Mouse (Mus musculus): ENCODE results near the gene Plekha6.

DNA sequence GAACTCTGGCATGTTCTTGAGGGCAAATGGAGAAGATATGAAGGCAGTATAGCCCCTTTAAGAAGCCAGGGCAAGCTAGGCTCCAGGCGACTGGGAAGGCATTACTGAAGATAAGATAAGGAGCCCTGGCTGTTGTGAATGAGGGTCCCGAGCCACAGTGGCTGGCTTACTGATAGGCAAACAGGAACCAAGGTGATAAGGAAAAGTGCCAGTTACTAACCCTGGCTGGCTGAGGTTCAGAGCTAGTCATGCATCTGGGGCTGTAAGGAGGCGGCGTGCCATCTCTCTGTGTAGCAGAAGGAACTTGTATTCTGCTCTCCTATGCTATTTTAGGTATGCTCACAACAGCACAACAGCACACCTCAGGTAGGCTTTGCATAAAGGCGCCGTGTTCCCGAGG lies 80.7 kb downstream of the Plekha6 start:
- TF ChIP-seq CHD2 (IDR thresholded peaks at IDR 0.05; ENCODE audit: low read length) (peak; percentile 66), ELF1 (IDR thresholded peaks at IDR 0.05; ENCODE audit: low read depth, low read length) (0 out of 2 replicates have a peak, but pooled peaks have one; percentile 59), MAX (IDR thresholded peaks at IDR 0.05; ENCODE audit: low read length) (peak; percentile 71), CTCF (IDR thresholded peaks at IDR 0.05 in 2 of 3, conservative IDR thresholded peaks at IDR 0.05 in 1 of 3; ENCODE audit: control insufficient read depth in 1 of 3, insufficient read depth in 1 of 3, low read depth in 2 of 3, low read length in 3 of 3, poor library complexity in 1 of 3, severe bottlenecking in 1 of 3) (no peak)

Data from MEL (cell line).